Mouse (Mus musculus) macrophage (primary cell): ENCODE data around the gene Rfx2. TPM values are rescaled to one million over a fixed set of nuclear protein-coding genes. Genes with fewer than 3 reads are reported as not detected.

ENCODE experiments used
- H3K27ac ChIP-seq: fragments of 350-480 bp; formaldehyde crosslinking; 2 replicates; pipeline ENCODE4 v1.9.0; 2021
- H3K36me3 ChIP-seq: fragments of 350-480 bp; formaldehyde crosslinking; 2 replicates; pipeline ENCODE4 v1.9.0; 2021; ENCODE audit errors: inconsistent target
- H3K4me3 ChIP-seq: fragments of 350-480 bp; formaldehyde crosslinking; 2 replicates; pipeline ENCODE4 v1.9.0; 2021; ENCODE audit errors: inconsistent target
- H3K79me2 ChIP-seq: fragments of 350-480 bp; formaldehyde crosslinking; 2 replicates; pipeline ENCODE4 v1.9.0; 2021; ENCODE audit errors: inconsistent target
- WGBS: methylation state at CpG from one replicate; pipeline ENCODE4 v1.1.7; 2026; ENCODE audit warnings: inconsistent platforms; ENCODE audit not compliant: missing documents; 5-methylcytosine and 5-hydroxymethylcytosine counted together
- polyA plus RNA-seq: library from polyadenylated mRNA; stranded (reverse); fragments of 250-400 nt; gene quantifications from 3 replicates; pipeline ENCODE4 v1.2.4, GENCODE M21; 2018; ENCODE audit warnings: inconsistent platforms

Gene Rfx2
- polyA plus RNA-seq, 1 experiment from 2014 or later = 0.11 TPM

DNA sequence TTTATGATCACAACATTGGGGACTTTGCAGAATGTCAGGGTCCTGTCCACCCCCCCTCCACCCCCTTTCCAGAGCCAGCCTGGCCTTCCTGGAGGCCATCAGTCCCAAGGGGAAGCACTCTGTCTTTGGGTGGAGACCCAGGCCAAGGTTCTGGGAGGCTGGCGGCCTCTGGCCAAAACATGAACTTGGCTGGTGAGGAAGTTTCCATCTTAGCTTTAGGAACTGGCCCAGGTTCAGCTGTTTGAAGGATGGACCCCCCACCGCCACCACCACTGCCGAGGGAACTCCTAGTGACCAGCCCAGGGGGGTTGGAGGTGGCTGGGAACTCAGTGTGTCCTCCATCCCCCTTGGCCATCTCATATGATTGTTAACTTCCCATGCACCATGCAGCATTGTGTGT lies 69.7 kb downstream of the Rfx2 start:
- no peak overlapping the region for H3K4me3 ChIP-seq
- 61% methylated on average over 3 of the region's 3 CpGs for WGBS
- peaks cover 5% of the 10 kb centered on the region; the same call in 1 of the 2 replicates for H3K79me2 ChIP-seq
- H3K27ac ChIP-seq = no peak overlapping the region
- H3K36me3 ChIP-seq = no peaks in the 10 kb centered on the region

DNA sequence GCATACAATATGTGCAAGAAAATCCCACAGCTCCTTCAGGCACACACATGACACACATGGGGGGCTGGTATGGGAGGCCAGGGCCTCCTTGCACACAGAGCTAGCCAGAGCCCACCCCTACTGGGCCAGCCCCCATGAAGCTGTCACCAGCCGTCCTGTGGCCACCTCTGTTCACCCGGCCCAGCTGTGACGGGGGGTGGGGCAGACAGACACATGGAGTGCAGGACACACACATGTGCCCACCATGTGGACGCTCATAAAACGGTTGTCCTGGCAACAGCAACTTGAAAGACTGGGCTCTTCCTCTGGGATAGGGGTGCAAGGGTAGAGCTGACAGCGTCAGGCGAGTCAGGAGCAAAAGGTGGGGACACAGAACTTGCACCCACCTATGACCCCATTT lies 71.6 kb downstream of the Rfx2 start:
- Histone ChIP-seq H3K79me2 (no peaks in the 10 kb centered on the region), H3K36me3 (no peaks in the 10 kb centered on the region), H3K27ac (no peak overlapping the region), H3K4me3 (no peak overlapping the region)
- 80% methylated on average over 6 of the region's 7 CpGs for WGBS

DNA sequence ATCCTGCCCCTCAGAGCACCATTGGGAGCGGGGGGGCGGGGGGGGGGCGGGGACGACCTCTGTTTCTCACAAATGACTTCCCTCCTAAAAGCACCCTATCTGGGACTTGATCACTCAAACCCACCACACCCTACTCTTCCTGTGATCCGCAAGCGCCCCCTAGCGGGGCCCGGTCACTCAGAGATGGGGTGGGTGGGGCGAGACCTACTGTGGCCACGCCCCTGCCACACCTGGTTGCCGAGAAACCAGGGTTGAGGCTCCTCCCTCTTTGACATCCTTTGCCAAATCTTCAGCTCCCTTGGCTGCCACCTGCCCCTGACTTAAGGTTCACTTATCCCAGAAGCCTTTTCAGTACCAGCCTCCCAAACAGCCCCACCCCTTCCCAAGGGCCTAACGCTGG lies 72.7 kb downstream of the Rfx2 start:
- Histone ChIP-seq H3K36me3 (no peaks in the 10 kb centered on the region), H3K4me3 (no peak overlapping the region), H3K79me2 (no peaks in the 10 kb centered on the region), H3K27ac (no peak overlapping the region)
- 11% methylated on average over 12 of the region's 12 CpGs for WGBS

DNA sequence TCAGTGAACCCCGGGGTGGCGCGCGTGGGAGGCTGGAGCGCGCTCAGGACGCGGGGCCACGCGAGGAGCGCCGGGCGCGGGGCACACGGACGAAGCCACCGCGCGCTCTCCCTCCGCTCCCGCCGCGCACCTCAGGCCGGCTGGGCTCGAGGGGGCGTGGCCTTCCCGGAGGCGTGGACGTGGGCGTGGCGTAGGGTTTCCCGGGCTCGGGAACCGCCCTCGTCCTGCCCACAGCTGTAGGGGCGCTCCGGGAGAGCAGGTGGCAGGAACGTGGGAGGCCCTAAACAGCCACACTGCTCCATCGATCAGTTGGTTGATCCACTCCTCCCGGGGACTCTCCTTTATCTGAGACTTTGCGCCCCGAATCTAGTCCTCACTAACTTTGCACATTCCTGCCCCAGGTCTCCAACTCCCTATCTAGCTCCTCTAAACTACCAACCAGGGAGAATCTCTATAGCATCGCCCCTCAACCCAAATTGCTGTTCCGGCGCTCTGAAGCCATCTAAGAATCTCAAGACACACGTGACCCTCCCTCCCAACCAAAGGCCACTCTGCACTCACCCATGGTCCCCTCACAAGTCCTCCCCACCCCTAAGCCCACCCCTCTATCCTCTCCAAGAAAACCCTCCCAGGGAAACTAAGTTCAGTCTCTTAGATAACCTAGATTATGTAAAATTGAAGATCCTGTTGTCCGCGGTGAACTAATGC lies 73.2 kb downstream of the Rfx2 start, which contains the start of gene Nrtn:
Gene Nrtn, minus strand, starts transcription at position 115 of the 708 bp plus-strand sequence.
- 2% methylated on average over 42 of the region's 48 CpGs for WGBS
- H3K36me3 ChIP-seq = no peaks in the 10 kb centered on the region
- H3K4me3 ChIP-seq = no peak within 1 kb of the TSS
- H3K27ac ChIP-seq = no peak within 1 kb of the TSS
- no peaks in the 10 kb centered on the region for H3K79me2 ChIP-seq

DNA sequence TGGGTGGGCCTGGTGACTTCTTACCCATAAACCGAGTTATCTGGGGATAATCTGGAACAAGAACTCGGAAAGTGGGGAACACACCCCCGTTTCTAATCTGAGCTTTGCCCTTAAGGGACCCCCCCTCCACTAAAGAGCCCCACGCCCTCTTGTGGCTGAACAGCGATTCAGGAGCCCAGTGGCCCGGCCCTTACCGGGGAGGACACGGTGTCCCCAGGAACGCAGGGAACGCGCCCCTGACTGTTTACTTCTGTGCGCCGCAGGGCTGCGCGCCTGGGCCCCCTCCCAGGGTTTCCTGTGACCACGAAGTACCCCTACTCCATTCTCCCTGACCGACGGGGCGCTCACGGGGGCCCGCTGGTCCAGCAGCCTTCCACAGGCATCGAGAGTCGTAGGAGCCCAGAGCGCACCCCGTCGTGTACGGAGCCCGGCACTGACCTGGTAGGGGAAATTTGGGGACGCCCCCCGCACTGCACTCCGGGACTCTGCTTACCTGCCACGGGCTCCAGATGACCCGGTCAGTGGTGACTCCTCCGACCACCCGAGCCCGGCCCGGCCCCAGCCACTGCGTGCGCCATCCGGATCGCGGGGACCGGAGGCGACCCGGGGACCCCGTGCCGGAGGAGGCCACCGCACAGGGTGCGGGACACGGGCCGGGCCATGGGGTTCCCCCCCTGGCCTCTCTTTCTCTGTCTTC lies 74.0 kb downstream of the Rfx2 start:
- no peaks in the 10 kb centered on the region for H3K79me2 ChIP-seq
- H3K27ac ChIP-seq = no peak overlapping the region
- no peak overlapping the region for H3K4me3 ChIP-seq
- no peaks in the 10 kb centered on the region for H3K36me3 ChIP-seq
- 2% methylated on average over 51 of the region's 51 CpGs for WGBS

- 11% methylated on average over 36 of the region's 36 CpGs for WGBS
- no peaks in the 10 kb centered on the region for H3K79me2 ChIP-seq
- no peak overlapping the region for H3K4me3 ChIP-seq
- no peaks in the 10 kb centered on the region for H3K36me3 ChIP-seq
- H3K27ac ChIP-seq = no peak overlapping the region
Observed at GRCm38 (mm10) chr17:56754271-56755185, 76.3 kb downstream of the Rfx2 start.

- Histone ChIP-seq H3K36me3 (no peaks in the 10 kb centered on the region), H3K79me2 (no peaks in the 10 kb centered on the region), H3K27ac (no peak overlapping the region), H3K4me3 (no peak overlapping the region)
- 37% methylated on average over 13 of the region's 15 CpGs for WGBS
Observed at GRCm38 (mm10) chr17:56753452-56753851, 77.4 kb downstream of the Rfx2 start.

- no peak overlapping the region for H3K27ac ChIP-seq
- H3K79me2 ChIP-seq = no peaks in the 10 kb centered on the region
- 55% methylated on average over 58 of the region's 71 CpGs for WGBS
- no peak overlapping the region for H3K4me3 ChIP-seq
- H3K36me3 ChIP-seq = no peaks in the 10 kb centered on the region
Observed at GRCm38 (mm10) chr17:56751404-56752072, 79.3 kb downstream of the Rfx2 start.

DNA sequence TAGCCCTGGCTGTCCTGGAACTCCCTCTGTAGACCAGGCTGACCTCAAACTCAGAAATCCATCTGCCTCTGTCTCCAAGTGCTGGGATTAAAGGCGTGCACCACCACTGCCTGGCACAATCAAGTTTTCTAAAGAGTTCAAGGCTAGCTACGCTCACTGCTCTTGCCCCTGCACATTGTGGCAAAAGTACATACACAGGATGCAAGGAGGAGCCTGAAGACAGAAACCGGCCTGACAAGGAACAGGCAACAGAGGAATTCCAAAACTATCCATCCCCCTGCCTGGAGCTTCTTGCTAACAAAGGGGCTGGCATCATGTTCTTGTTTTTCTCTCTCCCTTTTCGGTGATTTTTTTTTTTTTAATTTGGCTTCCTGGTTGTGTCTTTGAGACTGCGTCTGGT lies 86.6 kb downstream of the Rfx2 start:
- WGBS = 42% methylated on average over 4 of the region's 5 CpGs
- no peak overlapping the region for H3K27ac ChIP-seq
- H3K4me3 ChIP-seq = no peak overlapping the region
- no peaks in the 10 kb centered on the region for H3K36me3 ChIP-seq
- H3K79me2 ChIP-seq = no peaks in the 10 kb centered on the region

- Histone ChIP-seq H3K79me2 (no peaks in the 10 kb centered on the region), H3K4me3 (no peak overlapping the region), H3K27ac (no peak overlapping the region), H3K36me3 (no peaks in the 10 kb centered on the region)
- WGBS = 83% methylated on average over 16 of the region's 17 CpGs
Observed at GRCm38 (mm10) chr17:56740788-56741160, 90.0 kb downstream of the Rfx2 start.

- Histone ChIP-seq H3K79me2 (no peaks in the 10 kb centered on the region), H3K27ac (no peak overlapping the region), H3K36me3 (no peaks in the 10 kb centered on the region), H3K4me3 (no peak overlapping the region)
- 92% methylated on average over 16 of the region's 17 CpGs for WGBS
Observed at GRCm38 (mm10) chr17:56740118-56740787, 90.6 kb downstream of the Rfx2 start.

GRCm38 (mm10) chr17:56738221-56738620 lies 92.6 kb downstream of the Rfx2 start:
- Histone ChIP-seq H3K27ac (no peak overlapping the region), H3K36me3 (no peaks in the 10 kb centered on the region), H3K4me3 (no peak overlapping the region), H3K79me2 (no peaks in the 10 kb centered on the region)
- 87% methylated on average over 10 of the region's 10 CpGs for WGBS

DNA sequence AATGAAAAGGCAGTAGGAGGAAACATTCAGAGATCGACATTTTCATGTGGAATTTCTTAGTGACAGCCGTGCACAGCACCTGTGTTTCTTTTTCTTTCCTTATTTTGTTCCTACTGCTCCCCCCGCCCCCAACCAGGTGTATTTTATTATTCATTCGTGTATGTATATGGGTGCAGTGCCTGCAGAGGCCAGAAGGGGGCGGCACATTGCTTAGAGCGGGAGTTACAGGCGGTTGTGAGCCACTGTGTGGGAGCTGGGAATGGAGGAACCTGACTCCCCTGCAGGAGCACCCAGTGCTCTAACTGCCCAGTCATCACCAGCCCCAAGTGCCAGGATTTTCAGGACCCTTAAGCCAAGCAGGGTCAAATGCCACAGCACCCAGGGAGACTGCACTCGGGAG lies 94.3 kb downstream of the Rfx2 start:
- Histone ChIP-seq H3K79me2 (no peaks in the 10 kb centered on the region), H3K4me3 (no peak overlapping the region), H3K36me3 (no peaks in the 10 kb centered on the region), H3K27ac (no peak overlapping the region)
- WGBS = 59% methylated on average over 8 of the region's 8 CpGs

- 78% methylated on average over 2 of the region's 2 CpGs for WGBS
- no peaks in the 10 kb centered on the region for H3K36me3 ChIP-seq
- H3K4me3 ChIP-seq = no peak overlapping the region
- H3K27ac ChIP-seq = no peak overlapping the region
- no peaks in the 10 kb centered on the region for H3K79me2 ChIP-seq
Observed at GRCm38 (mm10) chr17:56729656-56730055, 101.2 kb downstream of the Rfx2 start.
